Mouse (Mus musculus): ENCODE measurements at regions not wholly inside any gene's neighbourhood (a gene's known extent, or its start where the extent isn't known, plus 50 kb on each side); places are given as distances from the start of the nearest gene placed in this dataset.

DNA sequence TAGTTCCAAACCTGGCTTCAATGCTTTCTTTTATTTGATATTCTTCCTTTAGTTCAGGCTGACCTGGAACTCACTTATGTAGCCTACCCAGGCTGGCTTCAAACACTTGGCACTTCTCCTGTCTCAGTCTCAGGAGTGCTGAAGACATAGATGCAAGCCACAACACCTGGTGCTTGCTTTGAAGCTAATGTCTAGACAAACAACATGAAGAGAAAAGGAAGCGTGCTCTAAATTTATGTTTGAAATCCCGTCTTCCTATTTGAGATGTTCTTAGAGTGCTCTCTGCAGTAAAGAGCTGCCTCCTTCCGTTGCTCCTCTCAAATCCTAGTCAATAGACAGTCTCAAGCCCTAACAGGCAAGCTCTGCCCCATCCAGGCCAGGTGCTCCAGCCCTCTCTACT is 68.5 kb downstream of the Enc1 start:
- Histone ChIP-seq H3K9ac (ENCODE audit: control insufficient read depth, low read depth, low read length, poor library complexity, severe bottlenecking) (no peak overlapping the region), H3K79me2 (ENCODE audit: control insufficient read depth, insufficient read depth, low read length, poor library complexity) (no peaks in the 10 kb centered on the region)

DNA sequence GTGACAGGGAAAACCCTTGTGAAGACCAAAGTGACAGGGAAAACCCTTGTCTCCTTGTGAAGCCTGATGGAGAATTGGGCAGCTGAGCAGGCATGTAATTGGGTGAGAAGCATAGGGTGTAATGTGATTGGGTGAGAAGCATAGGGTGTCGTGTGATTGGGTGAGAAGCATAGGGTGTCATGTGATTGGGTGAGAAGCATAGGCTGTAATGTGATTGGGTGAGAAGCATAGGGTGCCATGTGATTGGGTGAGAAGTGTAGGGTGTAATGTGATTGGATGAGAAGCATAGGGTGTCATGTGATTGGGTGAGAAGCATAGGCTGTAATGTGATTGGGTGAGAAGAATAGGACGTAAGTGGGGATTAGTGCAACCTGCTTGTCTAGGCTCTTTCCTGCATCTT is 67.5 kb downstream of the Enc1 start:
- Histone ChIP-seq H3K4me1 (ENCODE audit: control insufficient read depth in 1 of 2, insufficient read depth in 2 of 2, low read length in 2 of 2) (no peaks in the 10 kb centered on the region), H3K9ac (ENCODE audit: control insufficient read depth, low read depth, low read length, poor library complexity, severe bottlenecking) (no peak overlapping the region), H3K27me3 (ENCODE audit: control insufficient read depth in 1 of 2, insufficient read depth in 2 of 2, low read length in 2 of 2) (no peaks in the 10 kb centered on the region), H3K4me3 (ENCODE audit: control insufficient read depth in 1 of 2, insufficient read depth in 1 of 2, low read depth in 2 of 2, low read length in 2 of 2) (no peak overlapping the region), H3K9me3 (replicated peaks; ENCODE audit: insufficient read depth, low read length) (no peaks in the 10 kb centered on the region), H3K27ac (ENCODE audit: control insufficient read depth, low read depth, low read length) (no peak overlapping the region), H3K36me3 (ENCODE audit: control insufficient read depth in 1 of 2, insufficient read depth in 2 of 2, low read length in 2 of 2) (no peaks in the 10 kb centered on the region), H3K79me2 (ENCODE audit: control insufficient read depth, insufficient read depth, low read length, poor library complexity) (no peaks in the 10 kb centered on the region)
- DNase-seq (ENCODE audit: low read depth, low spot score) = no peak
- TF ChIP-seq ZC3H11A (IDR thresholded peaks at IDR 0.05; ENCODE audit: low read depth, low read length) = no peak
- no peak for TF ChIP-seq POLR2A (IDR thresholded peaks at IDR 0.05; ENCODE audit: control insufficient read depth in 1 of 2, insufficient read depth in 1 of 2, low read depth in 1 of 2, low read length in 2 of 2, poor library complexity in 1 of 2)
- no peak for TF ChIP-seq MYB (IDR thresholded peaks at IDR 0.05; ENCODE audit: low read depth, low read length)
- TF ChIP-seq SMC3 (IDR thresholded peaks at IDR 0.05; ENCODE audit: low read depth, low read length) = no peak
- no peak for TF ChIP-seq MAZ (IDR thresholded peaks at IDR 0.05; ENCODE audit: low read depth, low read length)
- TF ChIP-seq MAX (IDR thresholded peaks at IDR 0.05; ENCODE audit: low read length) = no peak
- TF ChIP-seq CTCF (IDR thresholded peaks at IDR 0.05 in 2 of 3, conservative IDR thresholded peaks at IDR 0.05 in 1 of 3; ENCODE audit: control insufficient read depth in 1 of 3, insufficient read depth in 1 of 3, low read depth in 2 of 3, low read length in 3 of 3, poor library complexity in 1 of 3, severe bottlenecking in 1 of 3) = no peak
- TF ChIP-seq TBP (IDR thresholded peaks at IDR 0.05; ENCODE audit: low read depth, low read length) = no peak
- TF ChIP-seq RAD21 (IDR thresholded peaks at IDR 0.05; ENCODE audit: low read depth, low read length) = no peak
- no peak for TF ChIP-seq ZMIZ1 (IDR thresholded peaks at IDR 0.05; ENCODE audit: low read depth, low read length)
- TF ChIP-seq POLR2AphosphoS5 (IDR thresholded peaks at IDR 0.05; ENCODE audit: borderline replicate concordance, low read depth, low read length) = no peak
- TF ChIP-seq NRF1 (IDR thresholded peaks at IDR 0.05; ENCODE audit: insufficient read depth, low read depth, low read length, poor library complexity, severe bottlenecking) = no peak
- no peak for TF ChIP-seq ZKSCAN1 (IDR thresholded peaks at IDR 0.05; ENCODE audit: low read depth, low read length)
- TF ChIP-seq USF1 (IDR thresholded peaks at IDR 0.05; ENCODE audit: low read depth, low read length) = no peak
- no peak for TF ChIP-seq MEF2A (IDR thresholded peaks at IDR 0.05; ENCODE audit: extremely low read depth, insufficient replicate concordance, low read depth, low read length, poor library complexity, severe bottlenecking)
- no peak for TF ChIP-seq ELF1 (IDR thresholded peaks at IDR 0.05; ENCODE audit: low read depth, low read length)
- TF ChIP-seq GATA1 (IDR thresholded peaks at IDR 0.05; ENCODE audit: low read depth, low read length) = no peak
- TF ChIP-seq MYC (IDR thresholded peaks at IDR 0.05; ENCODE audit: low read depth, low read length) = no peak
- no peak for TF ChIP-seq BHLHE40 (IDR thresholded peaks at IDR 0.05; ENCODE audit: borderline replicate concordance, low read depth, low read length)
- no peak for TF ChIP-seq E2F4 (IDR thresholded peaks at IDR 0.05; ENCODE audit: borderline replicate concordance, low read depth, low read length)

More for the DNA sequence above, 68.5 kb downstream of the Enc1 start:
- Histone ChIP-seq H3K36me3 (ENCODE audit: control insufficient read depth in 1 of 2, insufficient read depth in 2 of 2, low read length in 2 of 2) (no peaks in the 10 kb centered on the region), H3K4me1 (ENCODE audit: control insufficient read depth in 1 of 2, insufficient read depth in 2 of 2, low read length in 2 of 2) (no peaks in the 10 kb centered on the region), H3K27me3 (ENCODE audit: control insufficient read depth in 1 of 2, insufficient read depth in 2 of 2, low read length in 2 of 2) (no peaks in the 10 kb centered on the region), H3K4me3 (ENCODE audit: control insufficient read depth in 1 of 2, insufficient read depth in 1 of 2, low read depth in 2 of 2, low read length in 2 of 2) (no peak overlapping the region), H3K27ac (ENCODE audit: control insufficient read depth, low read depth, low read length) (no peak overlapping the region), H3K9me3 (replicated peaks; ENCODE audit: insufficient read depth, low read length) (no peaks in the 10 kb centered on the region)
- no peak for DNase-seq (ENCODE audit: low read depth, low spot score)
- TF ChIP-seq MAFK (IDR thresholded peaks at IDR 0.05; ENCODE audit: borderline replicate concordance, low read depth, low read length) (no peak), RCOR1 (IDR thresholded peaks at IDR 0.05; ENCODE audit: low read depth, low read length) (no peak), POLR2AphosphoS2 (IDR thresholded peaks at IDR 0.05; ENCODE audit: low read length) (no peak), NELFE (IDR thresholded peaks at IDR 0.05; ENCODE audit: low read depth, low read length) (no peak), E2F4 (IDR thresholded peaks at IDR 0.05; ENCODE audit: borderline replicate concordance, low read depth, low read length) (no peak), MAX (IDR thresholded peaks at IDR 0.05; ENCODE audit: low read length) (no peak), MAZ (IDR thresholded peaks at IDR 0.05; ENCODE audit: low read depth, low read length) (no peak)

Measured in MEL (cell line).